Mouse (Mus musculus) C2C12 (cell line): ENCODE measurements at regions not wholly inside any gene's neighbourhood (a gene's known extent, or its start where the extent isn't known, plus 50 kb on each side); places are given as distances from the start of the nearest gene placed in this dataset.

Experiments used
- CTCF ChIP-seq: IDR thresholded peaks from one replicate; pipeline ENCODE4 v1.5.1; 2011; ENCODE audit not compliant: control insufficient read depth, insufficient read depth, insufficient read length
- FOSL1 ChIP-seq: IDR thresholded peaks from one replicate; pipeline ENCODE4 v1.8.0; 2011; ENCODE audit warnings: mild to moderate bottlenecking, low read length; ENCODE audit not compliant: poor library complexity, insufficient read depth, severe bottlenecking
- MYOD1 ChIP-seq: IDR thresholded peaks from one replicate; pipeline ENCODE4 v1.6.1; 2011; ENCODE audit warnings: low read depth; ENCODE audit not compliant: control insufficient read depth, insufficient read length
- MYOG ChIP-seq: IDR thresholded peaks from one replicate; pipeline ENCODE4 v1.6.1; 2011; ENCODE audit not compliant: control insufficient read depth, insufficient read length; ENCODE audit errors: extremely low read depth
- USF1 ChIP-seq: IDR thresholded peaks from one replicate; pipeline ENCODE4 v1.6.1; 2011; ENCODE audit warnings: low read depth, mild to moderate bottlenecking, control low read depth, moderate library complexity

DNA sequence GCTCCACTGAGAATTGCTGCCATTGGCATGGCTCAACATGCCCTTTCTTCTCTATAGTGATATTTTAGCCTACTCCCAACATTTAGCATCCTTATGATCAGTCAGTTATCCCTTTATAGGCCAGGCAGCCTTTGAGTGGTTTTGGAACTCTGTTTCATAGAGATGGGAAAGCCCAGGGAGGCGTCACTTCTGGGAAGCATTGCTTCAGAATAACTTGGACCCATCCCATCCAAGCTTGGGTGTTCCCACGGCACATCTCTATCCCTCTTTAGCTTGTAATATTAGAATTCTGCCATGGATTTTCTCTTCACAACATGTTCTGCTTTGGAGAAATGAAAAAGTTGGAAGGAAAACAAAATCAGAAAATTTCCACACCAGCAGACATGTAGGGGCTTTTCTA, 233.8 kb downstream of the Rnd3 start:
- TF ChIP-seq USF1 (no peak), MYOG (no peak), CTCF (no peak), MYOD1 (no peak), FOSL1 (no peak)
